Mouse (Mus musculus) cerebellum, adult 2 months (tissue): ENCODE measurements around the gene Lrp1.

Source experiments
- CTCF ChIP-seq: fragments of 200-500 bp; IDR thresholded peaks from 2 replicates; pipeline ENCODE4 v1.5.1; 2011; ENCODE audit warnings: low read depth, mild to moderate bottlenecking, control low read depth, low read length, moderate library complexity, borderline replicate concordance; ENCODE audit not compliant: insufficient read depth
- POLR2A ChIP-seq: fragments of 200-500 bp; IDR thresholded peaks from 2 replicates; pipeline ENCODE4 v1.6.1; 2011; ENCODE audit warnings: low read length, control low read depth, borderline replicate concordance; ENCODE audit not compliant: insufficient read depth

- TF ChIP-seq POLR2A (peak; percentile 43; the same call in 1 of the 2 replicates), CTCF (peak; percentile 99)
Measured at GRCm38 (mm10) chr10:127512813-127513212, 108.1 kb downstream of the Lrp1 start.
